Mouse (Mus musculus) C2C12 (cell line): ENCODE results near the gene A630076J17Rik.

ENCODE experiments used
- CTCF ChIP-seq: IDR thresholded peaks from one replicate; pipeline ENCODE4 v1.5.1; 2011; ENCODE audit not compliant: control insufficient read depth, insufficient read depth, insufficient read length
- MAX ChIP-seq: IDR thresholded peaks from one replicate; pipeline ENCODE4 v1.6.1; 2011; ENCODE audit warnings: mild to moderate bottlenecking, control low read depth
- MYOD1 ChIP-seq: IDR thresholded peaks from one replicate; pipeline ENCODE4 v1.6.1; 2011; ENCODE audit warnings: low read depth; ENCODE audit not compliant: control insufficient read depth, insufficient read length
- USF1 ChIP-seq: IDR thresholded peaks from one replicate; pipeline ENCODE4 v1.6.1; 2011; ENCODE audit warnings: low read depth, mild to moderate bottlenecking, control low read depth, moderate library complexity

GRCm38 (mm10) chr3:107276626-107277025, 46.2 kb downstream of the A630076J17Rik start:
- TF ChIP-seq USF1 (no peak), CTCF (no peak), MYOD1 (no peak), MAX (no peak)
